Mouse (Mus musculus): ENCODE results near the gene Cpd.

Gene Cpd

DNA sequence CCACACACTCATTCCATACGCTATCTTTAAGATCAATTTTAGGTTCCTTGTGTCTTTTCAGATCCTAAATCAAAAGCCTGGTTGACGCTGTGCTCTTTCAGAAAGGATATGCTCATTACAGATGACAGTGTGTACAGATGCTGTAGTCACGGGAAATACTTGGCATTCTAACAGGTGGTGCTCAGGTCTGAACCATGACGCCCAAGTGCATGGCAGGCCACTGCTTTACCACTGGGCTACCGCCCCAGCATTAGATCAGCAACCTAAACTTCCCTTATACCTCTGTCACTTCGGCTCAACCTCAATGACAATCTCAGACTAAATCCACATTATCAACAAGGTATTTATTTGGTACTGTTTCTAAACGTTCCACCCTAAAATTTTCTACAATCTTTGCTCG is 71.3 kb downstream of the Cpd start:
- DNase-seq, result no peak

DNA sequence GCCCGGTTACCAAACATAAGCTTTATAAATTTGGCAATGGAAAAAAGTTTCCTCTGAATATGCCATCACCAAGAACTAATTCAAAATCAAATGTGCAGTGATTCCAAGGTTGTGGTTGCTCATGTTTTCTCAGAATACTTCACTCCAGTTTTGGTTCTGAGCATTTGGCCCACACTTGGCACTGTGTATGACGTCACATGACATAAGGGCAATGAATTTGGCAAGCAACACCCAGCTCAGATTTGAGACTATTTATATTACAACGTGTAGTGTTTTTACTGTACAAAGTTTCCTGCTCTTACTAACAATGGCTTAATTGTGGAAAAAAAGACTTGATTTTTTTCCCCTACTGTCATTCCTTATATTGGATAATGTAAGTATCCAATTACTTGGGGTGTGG is 73.0 kb downstream of the Cpd start:
- no peak for DNase-seq

DNA sequence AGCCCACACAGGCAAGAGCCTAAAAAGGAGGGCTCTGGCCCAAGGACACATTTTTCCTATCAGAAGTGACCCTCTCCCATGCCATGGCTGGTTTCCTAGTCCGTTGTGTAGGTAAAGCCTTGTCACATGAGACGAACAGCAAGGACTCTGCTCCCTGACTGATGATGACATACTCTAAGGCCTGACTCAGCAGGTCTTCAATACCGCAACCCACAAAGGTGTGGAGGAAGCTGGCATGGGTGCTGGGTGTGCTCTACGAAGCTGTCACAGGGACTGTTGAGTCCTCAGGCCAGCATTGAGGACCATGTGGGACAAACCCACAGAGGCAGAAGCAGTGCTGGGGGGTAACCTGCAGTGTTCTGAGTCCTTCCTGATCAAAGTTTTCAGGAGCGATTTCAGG is 76.3 kb downstream of the Cpd start:
- no peak for DNase-seq

DNA sequence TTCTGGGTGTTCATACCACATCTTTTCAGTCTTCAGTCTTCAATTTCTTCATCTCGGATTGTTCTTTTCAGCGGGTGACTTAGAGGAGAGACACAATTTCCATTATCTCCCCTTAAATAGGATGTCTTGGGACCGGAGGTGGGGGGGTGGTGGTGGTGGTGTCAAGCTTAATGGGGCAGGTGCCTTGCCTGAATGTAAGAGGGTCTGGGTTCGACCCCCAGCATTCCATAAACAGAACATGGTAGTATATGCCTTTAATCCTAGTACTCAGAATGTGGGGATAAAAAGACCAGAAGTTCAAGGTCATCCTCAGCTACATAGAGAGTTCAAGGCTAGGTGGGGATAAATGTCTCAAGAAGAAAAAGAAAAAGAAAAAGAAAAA is 83.1 kb downstream of the Cpd start:
- no peak for DNase-seq

DNA sequence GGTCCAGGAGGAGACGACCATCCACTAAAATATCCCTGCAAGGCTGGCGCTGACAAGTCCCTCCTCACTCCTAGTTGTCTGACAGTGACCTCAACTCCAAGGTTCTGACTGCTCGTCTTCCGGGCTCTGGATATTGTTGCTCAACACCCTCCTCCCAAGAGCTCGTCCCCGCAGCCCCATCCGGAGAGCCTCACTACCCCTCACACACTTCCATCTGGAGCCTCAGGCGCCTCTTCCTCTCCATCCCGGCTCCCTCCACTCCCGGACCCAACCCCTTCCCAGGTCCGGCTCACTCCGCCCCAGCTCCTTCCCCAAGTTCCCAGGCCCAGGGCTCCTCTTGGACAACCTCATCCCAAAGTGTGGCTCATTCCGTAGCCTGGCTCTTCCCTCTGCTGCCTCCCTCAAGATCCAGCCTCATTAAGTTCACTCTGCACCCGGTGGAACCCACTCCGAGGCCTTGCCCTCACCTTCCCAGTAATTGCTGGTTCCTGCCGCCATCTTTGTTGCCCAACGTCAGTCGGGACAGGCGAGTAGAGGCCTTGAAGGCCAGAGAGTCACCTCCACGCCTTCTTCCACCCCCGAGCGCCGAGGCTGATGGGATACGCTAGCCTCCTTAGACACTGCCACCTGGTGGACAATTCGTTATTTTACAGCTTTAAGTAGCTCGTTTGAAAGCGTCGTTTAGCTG is 83.6 kb downstream of the Cpd start, which contains the start of gene Gosr1:
Gosr1 (minus strand) TSS at position 527 of the 688 bp plus-strand sequence.
- peak; percentile 90 for DNase-seq

DNA sequence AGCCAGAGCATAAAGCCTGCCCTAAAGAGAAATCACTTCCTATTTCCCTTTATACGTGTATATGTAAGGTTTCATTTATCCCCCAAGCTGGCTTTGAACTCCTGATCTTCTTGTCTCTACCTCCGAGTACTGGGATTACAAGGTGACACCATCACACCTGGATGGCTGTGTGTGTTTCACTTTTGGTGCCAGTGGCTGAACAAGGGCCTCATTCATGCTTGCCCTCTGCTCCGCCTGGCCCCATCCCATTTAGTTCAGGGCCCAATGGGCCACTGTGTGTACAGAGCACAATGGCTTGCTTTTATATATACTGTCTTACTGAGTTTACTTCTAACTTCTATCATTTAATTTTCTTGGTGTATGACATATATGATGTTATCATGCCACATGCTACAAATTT is 94.5 kb downstream of the Cpd start:
- no peak for DNase-seq

DNA sequence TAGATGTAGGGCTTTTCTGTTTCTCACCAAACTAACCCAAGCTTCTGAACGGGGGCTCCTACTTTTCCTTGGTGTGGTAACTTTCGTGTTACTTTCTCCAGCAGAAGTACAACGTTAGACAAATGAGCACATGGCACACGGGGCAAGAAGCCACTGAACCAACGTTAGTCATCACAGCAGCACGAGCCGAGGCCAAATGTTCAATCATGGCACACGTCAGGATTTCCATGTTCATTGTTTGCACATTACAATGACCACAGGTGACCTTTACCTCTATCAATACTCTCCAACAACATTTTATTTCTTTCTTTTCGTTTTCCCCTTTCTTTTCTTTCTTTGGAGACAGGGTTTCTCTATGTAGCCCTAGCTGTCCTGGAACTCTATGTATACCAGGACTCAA is 98.0 kb downstream of the Cpd start:
- no peak for DNase-seq

DNA sequence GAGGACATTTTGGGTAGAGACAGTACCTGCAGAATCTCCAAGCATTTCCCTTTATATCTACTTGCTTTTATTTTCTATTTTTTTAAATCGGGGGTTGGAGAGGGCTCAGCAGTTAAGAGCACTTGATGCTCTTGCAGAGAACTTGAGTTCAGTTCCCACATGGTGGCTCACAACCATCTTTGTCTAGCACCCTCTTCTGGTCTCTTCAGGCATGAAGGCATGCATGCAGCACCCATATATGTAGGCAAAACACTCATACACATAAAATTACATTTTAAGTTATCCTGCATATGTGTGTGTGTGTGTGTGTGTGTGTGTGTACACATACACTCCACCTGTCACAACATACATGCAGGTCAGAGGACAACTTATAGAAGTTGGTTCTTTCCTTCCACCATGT is 100.9 kb downstream of the Cpd start:
- no peak for DNase-seq

DNA sequence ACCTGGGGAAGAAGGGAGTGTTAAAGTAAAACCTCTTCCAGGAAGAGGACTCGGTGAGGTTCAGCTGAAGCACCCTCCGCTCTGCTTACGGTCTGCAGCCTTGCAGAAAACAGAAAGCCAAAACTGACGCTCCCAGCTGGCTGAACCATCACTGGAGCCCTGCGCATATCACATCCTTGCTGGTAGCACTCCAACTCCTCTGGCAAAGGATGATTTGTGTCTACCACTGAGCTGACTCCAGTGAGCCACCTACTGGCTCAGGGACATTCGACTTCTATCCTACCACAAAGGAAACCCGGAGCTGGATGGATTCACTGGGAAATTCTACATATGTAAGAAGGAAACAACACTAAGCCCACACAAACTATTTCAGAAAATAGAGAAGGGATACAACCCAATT is 102.3 kb downstream of the Cpd start:
- peak; percentile 19 for DNase-seq

DNA sequence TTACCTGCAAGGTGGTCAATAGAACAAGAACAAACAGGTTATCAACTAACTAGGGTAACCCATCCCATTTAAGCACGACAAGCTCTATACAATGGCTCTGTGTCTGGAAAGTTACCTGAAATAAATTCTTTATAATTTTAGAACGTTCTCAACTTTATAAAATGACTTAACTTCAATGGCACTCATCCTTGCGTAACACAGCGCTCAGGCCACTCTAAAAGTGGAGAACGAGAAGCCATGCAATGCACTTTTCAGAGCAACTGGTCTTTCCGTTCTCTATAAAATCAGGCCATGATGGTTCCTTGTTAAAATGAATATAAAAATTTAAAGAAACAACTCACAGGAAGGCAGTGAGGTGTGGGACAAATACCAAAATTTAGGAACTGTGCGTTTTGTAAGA is 104.3 kb downstream of the Cpd start:
- no peak for DNase-seq

DNA sequence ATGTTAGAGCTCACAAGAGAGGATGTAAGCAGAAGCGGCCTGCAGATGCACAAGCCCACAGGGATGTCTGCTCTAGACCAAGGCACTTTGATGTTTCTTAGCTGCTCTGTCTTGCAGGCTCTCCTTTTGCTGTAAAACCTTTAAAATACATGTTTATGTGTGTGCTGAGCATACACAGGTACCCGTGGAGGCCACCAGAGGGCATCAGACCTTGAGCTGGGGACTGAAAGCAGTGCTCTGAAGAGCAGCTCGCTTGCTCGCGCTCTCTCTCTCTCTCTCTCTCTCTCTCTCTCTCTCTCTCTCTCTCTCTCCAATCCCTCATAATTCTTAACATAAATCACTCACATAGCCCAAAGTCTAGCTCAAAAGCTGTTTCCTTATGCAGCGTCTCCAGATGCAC is 107.7 kb downstream of the Cpd start:
- peak; percentile 40 for DNase-seq

DNA sequence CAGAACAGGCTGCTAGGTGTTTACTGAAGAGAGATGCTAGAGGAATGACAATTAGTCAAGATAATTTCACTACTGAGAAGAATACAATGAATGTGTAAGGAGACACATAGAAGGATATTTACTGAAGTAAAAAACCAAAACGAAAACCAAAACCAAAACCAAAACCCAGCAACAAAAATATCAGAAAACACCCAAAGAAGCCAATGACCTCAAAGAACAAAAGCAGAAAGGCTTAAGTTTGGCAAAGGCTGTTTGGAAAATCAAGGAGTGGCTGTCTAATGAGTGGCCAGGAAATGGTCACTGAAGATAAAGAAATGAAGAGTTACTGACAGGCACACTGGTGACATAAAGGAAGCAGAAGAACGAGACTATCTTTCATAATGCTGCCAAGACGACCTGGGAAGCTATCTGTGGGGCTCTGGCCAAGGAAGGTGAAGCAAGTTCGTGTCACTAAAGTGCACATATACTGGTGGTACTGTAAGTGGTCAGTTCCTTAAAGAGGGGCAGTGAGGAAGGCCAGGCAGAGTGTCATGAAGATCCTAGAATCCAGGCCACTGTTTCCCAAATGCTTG is 111.0 kb downstream of the Cpd start:
- no peak for DNase-seq

DNA sequence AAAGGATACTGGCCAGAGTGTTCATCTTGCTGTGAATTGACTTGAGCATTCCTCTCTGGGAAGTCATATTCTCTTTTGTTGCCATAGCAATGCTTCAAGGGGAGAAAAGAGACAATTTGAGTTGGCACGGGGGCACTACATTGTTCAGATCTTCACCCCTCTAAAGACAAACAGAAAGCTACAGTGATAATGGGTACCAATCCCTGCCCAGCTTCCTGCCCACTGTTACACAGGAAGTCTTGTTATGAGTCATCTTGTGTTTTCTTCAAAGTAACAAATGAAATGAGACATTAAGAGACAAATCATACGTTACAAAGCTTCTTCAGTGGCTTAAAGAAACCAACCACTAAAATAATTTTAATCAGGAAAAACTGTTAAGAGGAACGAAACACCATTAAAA is 112.3 kb downstream of the Cpd start:
- no peak for DNase-seq

DNA sequence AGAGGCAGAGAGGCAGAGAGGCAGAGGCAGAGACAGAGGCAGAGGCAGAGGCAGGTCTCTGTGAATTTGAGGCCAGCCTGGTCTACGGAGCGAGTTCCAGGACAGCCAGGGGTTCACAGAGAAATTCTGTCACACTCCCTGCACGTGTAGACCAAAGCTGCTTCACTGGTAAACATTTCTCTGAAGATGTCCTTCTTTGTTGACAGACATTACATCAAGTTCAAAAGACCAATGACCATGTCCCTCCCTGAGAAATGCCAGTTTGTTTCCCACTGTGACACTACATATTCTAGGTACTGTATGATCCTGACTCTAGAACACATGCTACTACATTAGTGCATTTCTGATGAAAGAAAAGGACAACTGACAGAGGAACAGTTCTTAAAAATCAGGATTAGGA is 116.2 kb downstream of the Cpd start:
- no peak for DNase-seq
